Mouse (Mus musculus) colon, adult 2 months (tissue): ENCODE data around the gene Herc4. TPM values are rescaled to one million over a fixed set of nuclear protein-coding genes. Genes with fewer than 3 reads are reported as not detected.

Experiments
- polyA plus RNA-seq: library from polyadenylated mRNA; depleted of rRNA; stranded (reverse); fragments of >200 nt; gene quantifications from 2 replicates; pipeline ENCODE4 v1.2.3, GENCODE M21; 2012; rRNA removed

The Herc4 gene
- 10.5 and 11.1 TPM in 2 replicates for polyA plus RNA-seq

DNA sequence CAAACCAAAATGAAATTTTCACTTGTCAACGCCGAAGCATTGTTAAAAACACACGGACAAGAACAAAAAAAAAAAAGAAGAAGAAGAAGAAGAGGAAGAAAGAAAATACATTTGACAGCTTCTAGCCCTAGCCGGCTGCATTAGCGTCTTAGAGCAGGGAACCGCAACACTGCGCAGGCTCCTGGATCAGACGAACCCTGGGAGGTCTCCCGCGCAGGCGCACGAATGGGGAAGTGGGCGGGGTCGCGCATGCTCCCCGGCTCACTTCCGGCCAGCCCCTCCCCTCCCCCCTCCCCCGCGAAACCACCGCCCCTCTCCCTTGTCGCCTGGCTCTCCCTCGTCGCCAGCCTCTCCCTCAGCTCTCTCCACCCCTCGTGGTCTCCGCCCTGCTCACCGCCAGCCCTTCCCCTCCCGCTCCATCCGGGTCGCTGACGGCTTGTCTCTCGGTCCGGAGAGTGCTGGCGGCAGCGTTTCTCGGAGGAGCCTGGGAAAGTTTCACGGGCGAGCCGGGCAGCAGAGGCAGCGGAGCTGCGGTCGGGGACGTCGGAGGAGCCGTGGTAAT is at the start of gene Herc4:
Herc4 (plus strand) TSS at position 318 of the 562 bp plus-strand sequence.

DNA sequence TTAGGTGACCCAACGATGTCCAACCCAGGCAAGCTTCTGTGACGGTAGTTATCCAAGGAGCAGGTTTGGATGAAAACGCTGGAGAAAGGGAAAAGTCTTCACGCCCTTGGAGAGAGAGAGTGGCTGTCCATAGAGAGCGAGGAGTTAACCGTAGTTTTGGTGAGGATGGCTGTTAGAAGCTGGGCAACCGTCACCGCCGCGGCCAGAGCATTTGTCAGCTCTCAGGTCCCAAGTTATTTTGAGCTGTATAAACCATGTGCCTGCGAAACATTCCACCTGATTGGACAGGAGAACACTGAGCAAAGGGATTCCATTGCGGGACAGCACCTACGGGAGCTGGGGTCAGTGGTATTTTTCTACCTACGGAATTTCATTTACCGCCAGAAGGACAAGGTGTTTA is 39.9 kb upstream of the Herc4 start, which contains the start of gene Mypn:
Mypn (minus strand) TSS at position 225 of the 400 bp plus-strand sequence.

Other genes with a start within 250 kb of the Herc4 start
- gene Hnrnph3, start 219.6 kb upstream of the Herc4 start, polyA plus RNA-seq, result 4.2 and 5.1 TPM in 2 replicates
- gene Pbld2, start 219.5 kb upstream of the Herc4 start, polyA plus RNA-seq, result 9.1 and 9.5 TPM in 2 replicates
- 3.2 and 3.5 TPM in 2 replicates for gene Pbld1, start 183.6 kb upstream of the Herc4 start, polyA plus RNA-seq
- gene Atoh7, start 144.2 kb upstream of the Herc4 start, polyA plus RNA-seq, result 0.17 and 0.21 TPM in 2 replicates
- gene Mypn, start 39.9 kb upstream of the Herc4 start, polyA plus RNA-seq, result 0.13 and 0.14 TPM in 2 replicates
- 3.3 and 4.5 TPM in 2 replicates for gene Sirt1, start 137.9 kb downstream of the Herc4 start, polyA plus RNA-seq
- gene Dnajc12, start 138.6 kb downstream of the Herc4 start, polyA plus RNA-seq, result 0.64 and 1.6 TPM in 2 replicates
- gene Gm7075, start 178.0 kb downstream of the Herc4 start, polyA plus RNA-seq, result not detected in 2 replicates
- gene Ctnna3, start 186.3 kb downstream of the Herc4 start, polyA plus RNA-seq, result 0.26 and 0.28 TPM in 2 replicates